Mouse (Mus musculus) erythroblast, embryonic 14.5 days (primary cell): ENCODE measurements around the gene Hddc3.

ENCODE experiments used
- GATA1 ChIP-seq: IDR thresholded peaks from 2 replicates; pipeline ENCODE4 v1.6.1; 2012; ENCODE audit warnings: low read length, inconsistent platforms, mixed read lengths
- TAL1 ChIP-seq: IDR thresholded peaks from 3 replicates; pipeline ENCODE4 v1.6.1; 2012; ENCODE audit warnings: low read length, inconsistent platforms, mixed read lengths

GRCm38 (mm10) chr7:80346173-80346572 lies 3.3 kb downstream of the Hddc3 start:
- TF ChIP-seq GATA1 (no peak), TAL1 (no peak)
